Mouse (Mus musculus): Measurements from ENCODE around the gene Tmem218.
A peak's percentile ranks its signal among the peaks of the same experiment; 100 is the strongest.

DNA sequence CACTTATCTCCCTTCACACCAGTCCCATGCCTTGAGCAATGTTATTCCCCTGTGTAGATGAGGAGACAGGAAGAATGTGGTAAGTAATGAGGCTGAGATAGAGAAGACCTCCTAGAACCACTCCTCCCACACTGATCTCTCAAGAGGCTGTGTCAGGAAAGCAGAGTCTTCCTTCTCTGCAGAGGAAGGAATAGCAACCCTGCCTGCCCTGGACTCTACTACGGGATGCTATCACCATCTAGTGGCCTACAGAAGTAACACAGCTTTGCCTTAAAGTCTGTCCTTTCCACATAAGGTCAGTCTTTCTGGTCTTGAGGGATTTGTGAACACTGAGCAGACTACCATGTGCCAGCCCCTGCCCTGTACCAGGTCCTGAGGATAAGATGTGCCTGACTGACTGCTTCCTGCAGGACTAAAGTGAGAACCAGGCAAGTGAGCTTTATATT lies 21.9 kb downstream of the Tmem218 start:
- TF ChIP-seq CTCF (IDR thresholded peaks at IDR 0.05; ENCODE audit: control insufficient read depth, insufficient read depth, insufficient replicate concordance, low read depth, low read length) (peak; percentile 12; the same call in 1 of the 2 replicates), POLR2A (IDR thresholded peaks at IDR 0.05; ENCODE audit: control insufficient read depth, low read depth, low read length) (no peak)
